Mouse (Mus musculus): ENCODE measurements around the gene Suclg1.

Suclg1 gene

DNA sequence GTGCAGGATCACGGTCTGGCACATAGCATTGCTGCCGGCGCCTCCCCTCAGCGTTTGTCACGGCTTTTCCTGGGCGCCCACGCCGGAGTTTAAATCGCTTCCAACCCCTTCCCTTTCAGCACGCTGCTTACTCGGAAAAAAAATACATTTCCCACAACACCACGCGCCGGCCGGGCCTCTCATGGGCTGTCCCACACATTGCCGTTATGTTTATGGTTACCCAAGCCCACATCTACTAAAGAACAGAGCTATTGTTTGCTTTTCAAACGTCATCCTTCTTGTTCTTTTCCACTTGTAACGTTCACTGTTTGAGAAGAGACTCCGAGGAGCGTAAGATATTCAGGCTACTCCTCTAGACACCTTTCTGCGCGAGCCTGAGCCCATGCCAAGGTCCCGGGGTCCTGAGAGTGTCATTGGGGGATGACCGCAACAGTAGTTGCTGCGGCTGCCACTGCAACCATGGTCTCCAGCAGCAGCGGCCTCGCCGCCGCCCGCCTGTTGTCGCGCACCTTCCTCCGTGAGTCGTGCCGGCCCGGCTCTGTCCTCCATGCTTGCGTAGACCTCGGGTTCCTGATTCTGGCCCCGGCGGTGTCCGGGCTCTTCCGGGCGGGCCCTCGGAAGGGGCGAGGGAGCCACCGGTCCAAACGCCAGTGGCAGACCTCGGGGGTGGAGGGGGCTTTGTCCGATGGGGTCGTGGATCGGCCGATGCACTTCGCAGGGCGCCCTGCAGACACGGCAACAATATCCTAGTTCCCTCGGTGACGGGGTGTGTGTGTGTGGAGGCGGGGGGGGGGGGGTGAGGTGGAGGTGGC, at the start of gene Suclg1:
Suclg1 (plus strand) TSS at position 146 of the 812 bp plus-strand sequence.
- in situ Hi-C loops (cut with MboI) = no loop called here

DNA sequence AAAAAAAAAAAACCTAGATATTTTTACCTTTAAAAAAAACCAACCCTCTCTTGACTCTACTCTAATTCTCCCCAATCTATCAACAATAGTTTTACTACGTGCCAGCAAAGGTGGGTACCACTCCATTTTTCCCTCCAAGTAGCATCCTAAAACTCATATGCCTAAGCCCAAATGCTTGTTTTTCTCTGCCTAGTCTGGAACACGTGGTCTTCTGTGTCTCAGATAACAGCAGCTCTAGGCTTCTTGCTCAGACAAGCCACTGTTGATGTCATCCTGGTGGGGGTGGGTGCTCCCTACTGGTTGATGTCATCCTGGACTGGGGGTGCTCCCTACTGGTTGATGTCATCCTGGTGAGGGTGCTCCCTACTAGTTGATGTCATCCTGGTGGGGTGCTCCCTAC, 44.5 kb upstream of the Suclg1 start:
- in situ Hi-C loops (cut with MboI) = no loop called here

DNA sequence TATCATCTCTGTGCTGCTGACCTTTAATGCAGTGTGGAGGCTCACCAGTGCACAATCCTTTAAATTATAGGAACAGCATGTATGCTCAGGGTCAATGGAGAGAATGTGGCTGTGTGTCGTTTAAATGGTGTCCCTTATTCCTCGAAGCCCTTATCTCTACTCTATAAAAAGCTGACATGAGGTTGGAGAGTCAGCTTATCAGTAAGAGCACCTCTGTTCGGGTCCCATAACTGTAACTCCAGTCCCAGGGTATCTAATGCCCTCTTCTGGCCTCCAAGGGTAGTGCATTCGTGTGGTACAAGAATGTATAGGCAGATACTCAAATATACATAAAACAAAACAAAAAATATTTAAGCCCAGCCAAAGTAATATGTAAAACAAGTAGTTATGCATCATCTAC, 43.2 kb upstream of the Suclg1 start:
- in situ Hi-C loops (cut with MboI) = no loop called here

DNA sequence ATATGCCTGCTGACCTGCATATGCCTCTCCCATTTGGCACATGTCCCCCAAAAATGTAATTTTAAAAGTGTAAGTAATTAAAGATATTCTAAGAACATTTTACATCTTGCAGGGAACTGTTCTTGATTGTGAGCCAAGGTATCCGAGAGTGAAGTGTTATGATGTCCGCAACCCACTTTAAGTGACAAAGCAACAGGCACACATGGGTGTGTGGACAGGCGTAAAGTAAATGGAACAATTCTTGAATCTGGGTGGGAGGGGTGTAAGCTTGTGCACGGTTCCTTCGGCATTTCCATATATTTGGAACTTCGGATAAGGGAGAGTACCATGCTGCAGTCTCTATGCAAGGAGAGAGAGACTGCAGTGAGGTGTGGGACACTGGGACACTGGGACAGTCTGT, 38.6 kb upstream of the Suclg1 start:
- in situ Hi-C loops (cut with MboI) = no loop called here

DNA sequence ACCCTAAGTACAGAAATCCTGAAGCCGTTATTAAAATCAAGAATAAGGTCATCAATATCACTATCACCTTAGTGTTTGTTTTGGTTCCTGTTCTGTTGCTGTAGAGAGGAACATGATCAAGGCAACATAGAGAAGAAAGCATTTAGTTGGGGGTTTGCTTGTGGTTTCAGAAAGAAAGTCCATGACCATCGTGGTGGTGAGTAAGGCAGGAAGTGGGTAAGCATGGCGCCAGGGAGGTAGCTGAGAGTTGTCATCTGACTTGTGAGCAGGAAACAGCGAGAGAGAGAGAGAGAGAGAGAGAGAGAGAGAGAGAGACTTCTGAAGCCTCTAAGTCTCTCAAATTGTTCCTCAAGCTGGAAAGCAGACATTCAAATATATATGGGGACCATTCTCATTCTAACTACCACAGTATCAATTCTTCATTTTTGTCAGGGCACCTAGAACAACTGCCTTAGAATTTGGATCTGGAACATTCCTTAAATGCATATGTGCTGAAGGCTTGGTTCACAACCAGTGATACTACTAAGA, 37.7 kb upstream of the Suclg1 start:
- in situ Hi-C loops (cut with MboI) = no loop called here

DNA sequence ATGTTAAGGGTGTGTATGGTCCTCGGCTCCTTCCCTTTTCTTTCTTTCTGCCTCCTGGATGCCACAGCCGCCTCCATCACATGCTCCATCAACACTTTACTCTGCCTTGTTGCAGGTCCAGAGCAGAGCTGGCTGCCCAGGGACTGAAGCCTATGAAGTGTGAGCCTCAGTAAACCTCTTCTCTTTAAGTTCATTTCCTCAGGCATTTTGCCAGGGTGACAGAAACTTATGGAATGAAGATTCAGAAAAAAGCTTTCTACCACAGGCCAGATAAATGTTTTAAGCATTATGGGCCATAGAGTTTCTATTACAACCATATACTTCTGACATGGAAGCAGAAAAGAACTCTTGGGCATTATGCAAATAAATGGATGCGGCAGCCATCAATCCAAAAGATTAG, 37.1 kb upstream of the Suclg1 start:
- in situ Hi-C loops (cut with MboI) = no loop called here

DNA sequence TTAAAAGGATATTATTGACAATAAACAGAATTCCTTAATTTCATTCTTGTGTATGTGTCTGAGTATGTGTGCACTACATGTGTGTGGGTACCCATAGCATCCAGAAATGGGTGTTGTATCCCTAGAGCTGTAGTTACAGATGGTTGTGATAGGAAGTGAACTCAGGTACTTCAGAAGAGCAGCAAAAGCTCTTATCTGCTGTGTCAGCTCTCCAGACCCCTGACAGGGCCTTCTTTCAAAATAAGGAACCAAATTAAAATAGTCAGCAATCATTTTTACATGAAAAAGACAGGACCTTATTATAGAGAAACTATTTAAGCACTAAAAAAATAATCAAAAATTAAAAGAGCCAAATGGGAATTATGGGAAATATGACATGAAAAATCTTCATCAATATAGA, 36.6 kb upstream of the Suclg1 start:
- in situ Hi-C loops (cut with MboI) = no loop called here

DNA sequence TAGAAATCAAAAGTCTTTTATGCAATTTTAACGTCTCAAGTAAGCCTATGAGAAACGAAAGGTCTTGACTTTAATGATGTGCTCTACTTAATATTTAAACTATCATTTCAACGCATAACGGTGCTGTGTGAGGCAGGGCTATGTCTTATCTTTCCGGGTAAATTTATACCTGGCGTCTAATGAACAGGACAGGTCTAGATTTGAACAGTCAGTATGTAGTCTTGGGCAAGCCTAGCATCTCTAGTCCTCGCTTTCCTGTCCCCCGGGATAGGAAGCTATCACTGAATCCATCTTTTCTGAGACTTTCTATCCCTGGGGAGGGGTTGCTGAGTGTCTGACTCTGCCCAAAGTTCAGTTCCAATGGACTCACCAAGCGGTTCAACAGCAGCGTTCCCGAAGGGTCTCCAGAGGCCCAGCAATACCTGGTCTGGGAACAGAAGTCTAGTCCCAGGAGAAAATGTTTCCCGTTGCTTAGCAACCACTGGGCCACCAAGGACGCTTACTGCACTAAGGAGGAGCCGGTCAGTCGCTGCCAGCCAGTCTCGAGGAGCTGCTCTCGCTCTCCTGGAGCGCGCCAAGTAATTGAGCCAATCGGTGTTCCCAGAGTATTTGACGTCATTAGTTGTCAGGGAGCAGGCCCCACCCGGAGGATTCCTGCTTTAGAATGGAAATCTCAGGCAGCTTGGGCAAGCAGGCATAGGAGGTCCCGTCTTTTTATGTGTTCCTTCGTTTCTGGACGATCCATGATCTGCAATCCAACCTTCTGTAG, 26.8 kb upstream of the Suclg1 start, which contains the start of gene Dnah6:
Dnah6 (minus strand) TSS at position 463 of the 769 bp plus-strand sequence.
- in situ Hi-C loops (cut with MboI) = no loop called here

DNA sequence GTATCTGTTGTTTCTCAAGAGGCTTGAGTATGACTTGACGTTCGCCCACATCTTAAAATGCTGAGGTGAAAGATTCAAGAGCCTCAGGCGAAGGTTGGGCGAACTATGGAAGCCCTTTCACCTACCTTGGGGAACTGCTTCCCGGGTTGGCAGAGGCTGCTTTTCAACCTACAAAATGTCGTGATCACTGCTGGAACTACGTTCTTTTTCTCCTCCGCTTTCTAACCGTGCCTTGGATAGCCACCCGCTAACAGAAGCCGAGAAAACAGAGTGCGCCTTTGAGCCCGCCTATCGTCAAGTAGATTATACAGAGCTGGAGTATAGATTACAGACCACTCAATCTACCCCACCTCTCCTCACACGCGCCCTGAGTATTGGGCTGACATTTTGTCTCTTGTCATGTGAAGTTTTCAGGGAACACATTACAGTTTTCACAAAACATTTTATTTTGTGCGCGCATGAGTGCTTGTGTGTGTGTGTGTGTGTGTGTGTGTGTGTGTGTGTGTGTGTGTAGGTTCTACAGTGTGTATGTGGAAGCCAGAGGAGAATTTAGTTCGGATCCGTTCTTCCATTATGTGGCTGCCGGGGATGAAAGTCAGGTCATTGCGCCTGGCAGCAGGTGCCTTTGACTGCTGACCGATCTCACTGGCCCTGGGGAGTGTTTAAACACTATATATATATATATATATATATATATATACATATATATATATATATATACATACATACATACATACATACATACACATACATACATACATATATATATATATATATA, 26.0 kb upstream of the Suclg1 start:
- in situ Hi-C loops (cut with MboI) = no loop called here

DNA sequence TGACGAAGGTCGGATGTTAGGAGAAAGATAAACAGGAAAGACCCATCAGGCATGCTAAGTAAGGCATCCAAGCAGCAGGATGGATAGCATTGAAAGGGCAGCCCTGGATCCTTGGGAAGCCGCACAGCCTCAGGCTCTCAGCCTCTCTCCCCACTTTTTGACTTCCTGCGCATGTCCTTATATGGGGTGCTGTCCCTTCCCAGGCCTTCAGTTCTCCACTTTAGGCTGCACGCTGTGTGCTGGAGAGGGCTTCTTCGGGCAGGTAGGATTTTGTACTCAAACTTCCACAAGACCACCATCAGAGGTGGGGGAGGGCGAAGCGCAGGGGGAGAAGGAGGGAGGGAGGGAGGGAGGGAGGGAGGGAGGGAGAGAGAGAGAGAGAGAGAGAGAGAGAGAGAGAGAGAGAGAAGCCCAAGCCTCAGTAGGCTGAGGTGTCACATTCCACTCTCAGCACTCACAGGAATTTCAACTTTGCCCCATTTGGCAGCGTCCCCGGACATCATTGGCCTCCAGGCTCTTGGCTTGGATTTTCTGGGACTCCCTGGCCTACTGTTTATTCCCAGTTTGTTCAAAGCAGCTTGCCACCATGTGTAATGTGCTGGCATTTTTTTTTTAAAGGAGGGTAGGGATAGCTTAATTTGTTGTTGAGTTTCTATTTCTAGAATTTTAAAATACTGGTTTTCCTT, 25.2 kb upstream of the Suclg1 start:
- in situ Hi-C loops (cut with MboI) = no loop called here

DNA sequence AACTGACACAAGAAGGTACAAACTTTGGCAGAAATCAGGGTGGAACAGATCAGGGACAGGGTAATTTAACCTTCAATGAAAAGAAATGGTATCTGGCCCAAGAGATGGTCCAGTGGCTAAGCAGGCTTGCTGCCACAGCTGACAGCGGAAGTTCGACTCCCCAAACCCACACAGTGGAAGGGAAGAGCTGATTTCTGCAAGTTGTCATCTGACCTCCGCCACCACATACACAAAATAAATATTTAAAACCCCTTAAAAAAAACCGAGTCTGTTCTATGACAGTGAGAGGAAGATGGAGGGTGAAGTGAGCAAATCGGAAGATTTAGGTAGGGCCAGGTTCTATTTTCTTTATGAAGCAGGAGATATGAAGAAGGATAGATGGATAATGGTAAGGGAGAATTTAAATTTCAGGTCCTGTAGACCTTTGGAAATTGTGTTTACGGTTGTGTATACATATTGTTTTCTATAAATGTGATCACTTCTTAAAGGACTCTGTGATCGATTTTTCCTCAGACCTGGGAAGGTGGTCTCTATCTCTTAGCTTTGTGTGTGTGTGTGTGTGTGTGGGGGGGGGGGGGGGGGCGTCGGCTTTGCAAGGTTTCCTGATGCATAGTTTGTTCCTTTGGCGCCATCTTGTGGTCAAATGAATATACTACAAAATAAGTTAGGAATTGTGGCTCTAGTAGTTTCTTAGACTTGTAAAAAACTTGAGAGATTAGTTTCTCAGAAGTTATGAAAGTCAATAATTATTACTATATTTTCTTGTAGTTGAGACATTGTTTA, 20.6 kb upstream of the Suclg1 start:
- in situ Hi-C loops (cut with MboI) = no loop called here

DNA sequence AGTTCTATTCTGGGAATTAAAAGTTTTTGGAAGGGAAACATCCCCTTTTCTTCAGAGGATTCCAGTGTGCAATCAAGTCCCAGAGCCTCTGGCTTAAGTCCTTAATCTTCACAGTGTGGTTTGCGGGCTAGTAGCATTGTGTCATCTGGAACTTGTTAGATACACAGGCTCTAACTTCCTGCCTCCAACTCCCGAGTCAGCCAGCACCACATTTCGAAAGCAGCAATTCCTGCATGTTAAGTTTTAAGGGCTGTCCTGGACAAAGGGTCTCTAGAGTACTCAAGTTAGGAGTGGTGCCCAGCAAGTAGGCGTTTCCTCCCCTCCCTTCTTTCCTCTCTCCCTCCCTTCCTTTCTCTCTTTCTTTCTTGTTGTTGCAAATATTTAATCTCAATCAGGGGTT, 19.8 kb upstream of the Suclg1 start:
- in situ Hi-C loops (cut with MboI) = no loop called here

DNA sequence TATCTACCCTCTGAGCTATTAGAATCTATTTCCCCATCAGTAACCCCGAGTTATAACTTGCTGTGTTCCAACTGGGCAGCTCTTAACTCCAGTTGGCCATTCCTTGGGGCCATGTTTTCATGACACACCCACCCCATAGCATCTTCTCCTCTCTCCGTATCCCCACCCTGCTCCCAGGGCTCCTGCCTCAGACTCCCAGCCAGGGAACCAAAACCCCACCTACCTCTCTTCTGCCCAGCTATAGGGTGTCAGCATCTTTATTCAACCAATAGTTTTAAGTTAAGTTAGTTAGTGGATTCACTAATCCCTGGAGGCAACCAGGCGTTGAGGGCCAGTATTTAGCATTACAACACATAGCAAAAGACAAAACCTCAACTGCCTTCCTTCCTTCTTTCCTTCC, 19.3 kb upstream of the Suclg1 start:
- in situ Hi-C loops (cut with MboI) = no loop called here

DNA sequence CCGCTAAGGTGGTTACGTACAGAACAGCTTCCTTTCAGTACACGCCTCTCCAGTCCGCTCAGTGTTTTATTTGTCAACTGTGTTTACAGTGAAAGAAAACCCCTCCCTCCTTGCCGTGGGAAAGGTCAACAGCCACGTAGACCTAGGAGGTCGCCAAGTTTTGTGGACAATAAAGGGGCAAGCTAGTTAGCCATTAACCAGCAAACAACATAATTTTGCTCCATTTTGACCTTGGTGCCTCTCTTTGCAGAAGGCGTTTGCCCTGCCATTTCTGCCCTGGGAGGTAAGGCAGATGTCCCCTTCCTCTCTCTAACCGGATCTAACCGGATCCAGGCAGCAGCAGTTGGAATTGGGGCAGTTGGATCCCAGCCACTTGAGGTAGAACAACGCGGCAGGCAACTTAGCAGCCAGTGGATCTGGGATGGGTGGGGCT, 16.0 kb upstream of the Suclg1 start:
- in situ Hi-C loops (cut with MboI) = no loop called here

DNA sequence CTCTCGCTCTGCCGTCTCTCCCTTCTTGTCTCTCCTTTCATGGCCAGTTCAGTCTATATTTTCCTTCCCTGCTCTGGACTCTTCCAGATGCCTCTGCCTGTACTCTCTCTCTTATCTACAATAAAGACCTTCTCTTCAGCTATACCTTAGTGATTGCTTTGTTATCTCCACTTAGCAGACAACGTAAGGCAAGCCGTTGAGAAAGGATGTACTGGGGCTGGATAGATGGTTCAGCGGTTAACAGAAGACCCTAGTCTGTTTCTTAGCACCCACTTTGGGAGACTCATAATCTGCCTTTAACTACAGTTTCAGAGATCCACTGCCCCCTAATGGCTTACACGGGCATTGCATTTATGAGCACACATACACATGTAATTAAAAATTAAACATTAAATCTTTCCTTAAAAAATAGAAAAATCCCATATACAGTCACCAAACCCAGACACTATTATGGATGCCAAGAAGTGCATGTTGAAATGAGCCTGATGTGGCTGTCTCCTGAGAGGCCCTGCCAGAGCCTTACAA, 14.9 kb upstream of the Suclg1 start:
- in situ Hi-C loops (cut with MboI) = no loop called here

DNA sequence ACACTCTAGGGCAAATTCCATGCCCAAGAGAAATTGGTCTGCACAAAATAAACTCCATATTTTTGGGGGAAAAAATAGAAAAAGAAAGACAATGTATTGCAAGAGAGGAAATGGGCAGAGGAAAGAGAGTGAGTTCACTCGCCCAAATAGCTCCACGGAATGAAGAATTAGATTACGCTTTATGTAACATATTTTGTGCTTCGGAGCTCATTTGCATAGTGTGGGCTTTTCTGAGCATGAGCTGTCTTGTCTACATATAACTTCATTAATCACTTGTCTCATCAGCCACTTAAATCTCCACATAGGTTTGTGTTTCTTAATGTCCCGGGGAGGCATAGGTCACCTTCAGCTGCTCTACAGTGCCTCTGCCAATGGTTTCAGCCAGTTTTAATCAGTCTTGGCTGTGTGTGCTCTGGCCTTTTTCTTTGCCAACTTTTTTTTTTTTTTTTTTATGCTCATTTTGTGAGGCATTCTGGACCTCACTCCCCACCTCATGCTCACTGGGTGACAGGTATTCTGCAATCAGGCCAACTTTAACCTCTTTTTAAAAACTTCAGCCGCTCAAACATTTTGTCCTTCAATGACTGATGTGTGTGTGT, 13.8 kb upstream of the Suclg1 start:
- in situ Hi-C loops (cut with MboI) = no loop called here

DNA sequence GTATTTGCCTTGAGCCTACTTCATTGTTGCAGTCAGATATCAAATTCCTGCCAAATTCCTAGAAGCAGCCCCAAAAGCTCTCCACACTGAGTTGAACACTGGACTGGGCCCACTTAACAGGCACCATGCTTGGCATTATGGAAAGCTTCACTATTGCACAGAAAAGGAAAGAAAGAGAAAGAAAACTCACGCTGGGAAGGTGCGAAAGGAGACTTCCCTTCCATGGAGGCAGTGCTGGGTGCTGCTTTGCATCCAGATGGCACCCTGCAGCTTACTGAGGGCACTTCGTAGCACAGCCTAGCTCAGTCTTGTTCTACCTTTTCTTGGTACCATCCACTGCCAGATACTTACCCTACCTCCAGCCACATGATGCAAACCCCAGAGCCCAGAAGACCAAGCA, 12.5 kb upstream of the Suclg1 start:
- in situ Hi-C loops (cut with MboI) = no loop called here

DNA sequence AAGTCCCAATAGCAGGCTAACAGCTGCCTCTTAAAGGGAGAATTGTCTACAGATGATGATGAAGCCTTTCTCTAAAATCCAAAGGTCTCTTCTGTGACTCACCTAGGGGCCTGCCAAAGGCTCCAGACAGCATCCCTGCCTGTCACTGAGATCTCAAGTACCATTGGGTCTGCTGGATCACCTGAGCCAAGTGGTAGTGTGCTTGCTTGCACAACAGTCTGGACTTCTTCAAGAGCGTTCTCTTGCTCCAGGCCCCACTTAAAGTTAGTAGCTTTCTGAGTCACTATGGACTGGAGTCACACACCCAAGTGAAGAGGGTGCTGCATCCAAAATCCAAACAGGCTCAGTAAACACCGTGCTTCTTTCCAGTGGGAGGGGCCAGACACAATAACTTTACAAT, 1.4 kb upstream of the Suclg1 start:
- in situ Hi-C loops (cut with MboI) = no loop called here

DNA sequence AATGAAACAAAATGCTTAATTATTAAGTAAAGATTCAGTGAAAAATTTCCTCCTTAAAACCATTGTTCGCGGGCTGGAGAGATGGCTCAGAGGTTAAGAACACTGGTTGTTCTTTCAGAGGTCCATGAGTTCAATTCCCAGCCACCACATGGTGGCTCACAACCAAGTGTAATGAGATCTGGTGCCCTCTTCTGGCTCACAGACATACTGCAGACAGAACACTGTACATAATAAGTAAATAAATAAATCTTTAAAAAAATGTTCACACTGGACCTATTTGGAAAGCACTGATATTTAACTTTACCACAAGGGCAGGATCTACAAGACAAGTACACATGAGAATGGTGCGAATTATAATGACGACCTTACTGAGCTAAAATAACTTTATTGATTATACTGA, 730 bp upstream of the Suclg1 start:
- in situ Hi-C loops (cut with MboI) = no loop called here

DNA sequence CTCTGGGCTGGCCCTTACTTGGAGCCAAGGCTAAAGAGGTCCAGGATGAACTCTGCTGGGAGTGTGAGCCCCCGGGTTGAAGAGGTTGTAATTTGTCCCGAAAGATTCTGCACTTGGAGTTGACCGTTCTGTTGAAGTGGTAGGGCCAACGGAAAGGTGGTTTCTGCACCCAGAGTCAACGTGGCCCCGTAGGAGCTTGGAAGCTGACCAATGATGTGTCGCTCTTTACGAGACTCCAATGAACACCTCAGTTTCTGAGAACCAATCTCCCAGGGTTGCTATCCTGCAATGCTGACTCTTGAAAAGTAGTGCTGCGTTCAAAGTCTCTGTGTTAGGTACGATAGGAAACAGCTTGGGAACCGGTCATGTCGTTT, 854 bp downstream of the Suclg1 start:
- in situ Hi-C loops (cut with MboI) = no loop called here

All from mature B cell (primary cell).